Comparison of ENCODE assay signal across 21 mouse cellular contexts in genomic region chr11:83383532-83383887, GRCm38 (mm10). TPM values are rescaled to one million over a fixed set of nuclear protein-coding genes. Genes with fewer than 3 reads are reported as not detected.
DNase-seq lines count a peak whose midpoint lies in the region; ATAC-seq and TF ChIP-seq lines count a peak whose summit lies in the region.
"Had no signal": no experiment of that assay in that cellular context is flagged by ENCODE, and none has a peak within 500 bp of the region (broad histone marks: within the 10 kb centered on the region; RNA-seq: fewer than 3 reads in every experiment).

No protein-coding gene starts in this region.

- peaks cover 22% of the 10 kb centered on the region for H3K36me3 ChIP-seq in forebrain, embryonic 13.5 days (ENCODE audit: poor library complexity, severe bottlenecking)
- no peaks in the 10 kb centered on the region for H3K36me3 ChIP-seq in forebrain, embryonic 11.5 days (ENCODE audit: control insufficient read depth, insufficient read depth, low read length)
- H3K36me3 ChIP-seq in midbrain, embryonic 13.5 days: peaks cover 17% of the 10 kb centered on the region
- peaks cover 6% of the 10 kb centered on the region; the same call in 1 of the 2 replicates for H3K36me3 ChIP-seq in midbrain, embryonic 16.5 days (ENCODE audit: control insufficient read depth, insufficient read depth, low read length)
- 0 out of 2 replicates have a peak, but pooled peaks cover 4% of the 10 kb centered on the region for H3K36me3 ChIP-seq in forebrain, embryonic 15.5 days
- H3K36me3 ChIP-seq: intestine, embryonic 15.5 days had no signal

- no peak for TF ChIP-seq POLR2A in olfactory bulb, adult 2 months (IDR thresholded peaks at IDR 0.05; ENCODE audit: insufficient read depth, low read depth, low read length)

- H3K4me2 ChIP-seq in forebrain, embryonic 13.5 days: no peak overlapping the region
- H3K4me2 ChIP-seq in forebrain, embryonic 11.5 days (ENCODE audit: low read depth, low read length, severe bottlenecking): no peak overlapping the region
- no peak overlapping the region for H3K4me2 ChIP-seq in midbrain, embryonic 13.5 days (replicated peaks)
- no peak overlapping the region for H3K4me2 ChIP-seq in midbrain, embryonic 16.5 days (ENCODE audit: low read length)
- no peak overlapping the region for H3K4me2 ChIP-seq in forebrain, embryonic 15.5 days (replicated peaks)
- H3K4me2 ChIP-seq: embryonic facial prominence, embryonic 13.5 days; hindbrain, embryonic 14.5 days; intestine, embryonic 15.5 days had no signal

- no peak for DNase-seq in forebrain, embryonic 11.5 days (ENCODE audit: low spot score)
- no peak for DNase-seq in left cerebral cortex, postnatal 25 days (ENCODE audit: low spot score in 2 of 2)
- DNase-seq: adrenal gland, postnatal 10 days; cerebellum, adult 11-12 months; cerebellum, adult 9-10 months; cerebellum, postnatal 25 days; gastrocnemius, postnatal 14 days; heart, postnatal 10 days; heart, postnatal 4 days had no signal

- no peak for TF ChIP-seq CTCF in olfactory bulb, adult 2 months (IDR thresholded peaks at IDR 0.05; ENCODE audit: insufficient read depth, low read depth, low read length)

- intact Hi-C loops in left cerebral cortex, postnatal 25 days (cut with DNase I): no loop called here

- WGBS in forebrain, embryonic 13.5 days: 53% methylated on average over 1 of the region's 1 CpGs
- 79% methylated on average over 1 of the region's 1 CpGs for WGBS in forebrain, embryonic 11.5 days
- 76% methylated on average over 1 of the region's 1 CpGs for WGBS in midbrain, embryonic 13.5 days
- WGBS in midbrain, embryonic 16.5 days: 75% methylated on average over 1 of the region's 1 CpGs
- 56% methylated on average over 1 of the region's 1 CpGs for WGBS in forebrain, embryonic 15.5 days
- WGBS in olfactory bulb, adult 2 months: 28% methylated on average over 1 of the region's 1 CpGs

- H3K9me3 ChIP-seq in forebrain, embryonic 13.5 days (replicated peaks): no peaks in the 10 kb centered on the region
- no peaks in the 10 kb centered on the region for H3K9me3 ChIP-seq in forebrain, embryonic 11.5 days (ENCODE audit: control insufficient read depth, low read length)
- no peaks in the 10 kb centered on the region for H3K9me3 ChIP-seq in midbrain, embryonic 13.5 days
- no peaks in the 10 kb centered on the region for H3K9me3 ChIP-seq in midbrain, embryonic 16.5 days (replicated peaks; ENCODE audit: control insufficient read depth, low read length, poor library complexity, severe bottlenecking)
- H3K9me3 ChIP-seq in forebrain, embryonic 15.5 days: no peaks in the 10 kb centered on the region
- H3K9me3 ChIP-seq: embryonic facial prominence, embryonic 13.5 days; intestine, embryonic 15.5 days had no signal

- no peak overlapping the region for H3K9ac ChIP-seq in forebrain, embryonic 13.5 days
- no peak overlapping the region for H3K9ac ChIP-seq in forebrain, embryonic 11.5 days (ENCODE audit: low read length)
- no peak overlapping the region for H3K9ac ChIP-seq in midbrain, embryonic 13.5 days (replicated peaks)
- no peak overlapping the region for H3K9ac ChIP-seq in midbrain, embryonic 16.5 days (ENCODE audit: low read depth, low read length)
- H3K9ac ChIP-seq in forebrain, embryonic 15.5 days (replicated peaks): no peak overlapping the region
- H3K9ac ChIP-seq: embryonic facial prominence, embryonic 13.5 days; hindbrain, embryonic 14.5 days; intestine, embryonic 15.5 days had no signal

- H3K4me3 ChIP-seq in forebrain, embryonic 13.5 days: no peak overlapping the region
- no peak overlapping the region for H3K4me3 ChIP-seq in forebrain, embryonic 11.5 days (ENCODE audit: low read depth, low read length)
- H3K4me3 ChIP-seq in midbrain, embryonic 13.5 days (replicated peaks): no peak overlapping the region
- H3K4me3 ChIP-seq in midbrain, embryonic 16.5 days (ENCODE audit: low read depth, low read length): no peak overlapping the region
- no peak overlapping the region for H3K4me3 ChIP-seq in forebrain, embryonic 15.5 days
- H3K4me3 ChIP-seq in olfactory bulb, adult 2 months (ENCODE audit: insufficient read depth, low read depth, low read length): no peak overlapping the region
- H3K4me3 ChIP-seq: embryonic facial prominence, embryonic 13.5 days; intestine, embryonic 15.5 days had no signal

- no peak for ATAC-seq in forebrain, embryonic 13.5 days
- ATAC-seq in forebrain, embryonic 11.5 days (replicated peaks; ENCODE audit: low FRiP score): no peak
- no peak for ATAC-seq in midbrain, embryonic 13.5 days
- no peak for ATAC-seq in midbrain, embryonic 16.5 days
- no peak for ATAC-seq in forebrain, embryonic 15.5 days (replicated peaks)
- ATAC-seq: intestine, embryonic 15.5 days had no signal

- peaks cover 25% of the 10 kb centered on the region for H3K4me1 ChIP-seq in forebrain, embryonic 13.5 days
- 0 out of 2 replicates have a peak, but pooled peaks cover 3% of the 10 kb centered on the region for H3K4me1 ChIP-seq in forebrain, embryonic 11.5 days (replicated peaks; ENCODE audit: control insufficient read depth, insufficient read depth, low read length)
- H3K4me1 ChIP-seq in midbrain, embryonic 13.5 days (replicated peaks): peaks cover 14% of the 10 kb centered on the region
- 0 out of 2 replicates have a peak, but pooled peaks cover 2% of the 10 kb centered on the region for H3K4me1 ChIP-seq in midbrain, embryonic 16.5 days (ENCODE audit: control insufficient read depth, insufficient read depth, low read length)
- peaks cover 15% of the 10 kb centered on the region for H3K4me1 ChIP-seq in forebrain, embryonic 15.5 days
- peaks cover 19% of the 10 kb centered on the region for H3K4me1 ChIP-seq in olfactory bulb, adult 2 months (ENCODE audit: control insufficient read depth, insufficient read depth, low read length)
- H3K4me1 ChIP-seq: embryonic facial prominence, embryonic 13.5 days; intestine, embryonic 15.5 days had no signal

- no peaks in the 10 kb centered on the region for H3K27me3 ChIP-seq in forebrain, embryonic 13.5 days
- no peaks in the 10 kb centered on the region for H3K27me3 ChIP-seq in forebrain, embryonic 11.5 days (ENCODE audit: control insufficient read depth, insufficient read depth, low read length)
- no peaks in the 10 kb centered on the region for H3K27me3 ChIP-seq in midbrain, embryonic 13.5 days
- no peaks in the 10 kb centered on the region for H3K27me3 ChIP-seq in midbrain, embryonic 16.5 days (ENCODE audit: control insufficient read depth, insufficient read depth, low read depth, low read length)
- H3K27me3 ChIP-seq in forebrain, embryonic 15.5 days: no peaks in the 10 kb centered on the region
- H3K27me3 ChIP-seq: embryonic facial prominence, embryonic 13.5 days; intestine, embryonic 15.5 days had no signal

- H3K27ac ChIP-seq in forebrain, embryonic 13.5 days: peak overlapping the region; percentile 55
- H3K27ac ChIP-seq in forebrain, embryonic 11.5 days (ENCODE audit: low read depth, low read length): no peak overlapping the region
- H3K27ac ChIP-seq in midbrain, embryonic 13.5 days: peak overlapping the region; percentile 68
- H3K27ac ChIP-seq in midbrain, embryonic 16.5 days (ENCODE audit: low read length): no peak overlapping the region
- peak overlapping the region; percentile 70 for H3K27ac ChIP-seq in forebrain, embryonic 15.5 days (replicated peaks)
- H3K27ac ChIP-seq in olfactory bulb, adult 2 months (ENCODE audit: insufficient read depth, low read depth, low read length): peak overlapping the region; percentile 88
- H3K27ac ChIP-seq: embryonic facial prominence, embryonic 13.5 days; hindbrain, embryonic 14.5 days; intestine, embryonic 15.5 days had no signal

RNA-seq across cellular contexts. Expression of gene Rasl10b, which starts 25.4 kb away (rescaled TPM):
- 6.5 and 9.9 TPM in 2 replicates for polyA plus RNA-seq in forebrain, embryonic 13.5 days (2015; fragmentation: Nextera tagmentation; extraction: Ambion mirVana)
- polyA plus RNA-seq in forebrain, embryonic 11.5 days (2014; fragmentation: Nextera tagmentation; extraction: Ambion mirVana): 4.1 and 4.6 TPM in 2 replicates
- 12.0 and 21.1 TPM in 2 replicates for polyA plus RNA-seq in midbrain, embryonic 13.5 days (2015; fragmentation: Nextera tagmentation; extraction: Ambion mirVana)
- 32.9 and 38.2 TPM in 2 replicates for polyA plus RNA-seq in midbrain, embryonic 16.5 days (2015; fragmentation: Nextera tagmentation; extraction: Ambion mirVana)
- polyA plus RNA-seq in forebrain, embryonic 15.5 days (2015; fragmentation: Nextera tagmentation; extraction: Ambion mirVana): 27.2 and 29.6 TPM in 2 replicates
- polyA plus RNA-seq in olfactory bulb, adult 2 months (2012; ENCODE audit: insufficient read depth, insufficient read length, low replicate concordance, missing spikeins): 96.6 TPM in 1 of 2 replicates, not detected in the other
- 100 to 1,000 TPM; 258 to 277 TPM for total RNA-seq in left cerebral cortex, postnatal 25 days (2021)
- total RNA-seq: MEL had no signal

RNA-seq across cellular contexts. Expression of gene Gas2l2, which starts 45.7 kb away (rescaled TPM):
- 0.21 and 0.30 TPM in 2 replicates for polyA plus RNA-seq in forebrain, embryonic 13.5 days (2015; fragmentation: Nextera tagmentation; extraction: Ambion mirVana)
- not detected in 2 replicates for polyA plus RNA-seq in forebrain, embryonic 11.5 days (2014; fragmentation: Nextera tagmentation; extraction: Ambion mirVana)
- 0.17 and 0.23 TPM in 2 replicates for polyA plus RNA-seq in midbrain, embryonic 13.5 days (2015; fragmentation: Nextera tagmentation; extraction: Ambion mirVana)
- polyA plus RNA-seq in midbrain, embryonic 16.5 days (2015; fragmentation: Nextera tagmentation; extraction: Ambion mirVana): 0.44 and 0.61 TPM in 2 replicates
- 0.69 and 0.80 TPM in 2 replicates for polyA plus RNA-seq in forebrain, embryonic 15.5 days (2015; fragmentation: Nextera tagmentation; extraction: Ambion mirVana)
- not detected in 2 replicates for polyA plus RNA-seq in olfactory bulb, adult 2 months (2012; ENCODE audit: insufficient read depth, insufficient read length, low replicate concordance, missing spikeins)
- total RNA-seq in left cerebral cortex, postnatal 25 days (2021): under 1 TPM in 1 of 2 experiments, not detected in 1; 0.18 TPM
- total RNA-seq: adrenal gland, postnatal 10 days; gastrocnemius, adult 18-20 months; gastrocnemius, postnatal 14 days; heart, postnatal 10 days; heart, postnatal 4 days; MEL had no signal
- polyA plus RNA-seq: C2C12; heart, embryonic 14.5 days had no signal

RNA-seq across cellular contexts. Expression of gene 1700020L24Rik, which starts 54.0 kb away (rescaled TPM):
- not detected in 2 replicates for polyA plus RNA-seq in forebrain, embryonic 13.5 days (2015; fragmentation: Nextera tagmentation; extraction: Ambion mirVana)
- polyA plus RNA-seq in forebrain, embryonic 11.5 days (2014; fragmentation: Nextera tagmentation; extraction: Ambion mirVana): 0.29 and 0.68 TPM in 2 replicates
- polyA plus RNA-seq in midbrain, embryonic 13.5 days (2015; fragmentation: Nextera tagmentation; extraction: Ambion mirVana): not detected in 2 replicates
- 0.57 and 0.64 TPM in 2 replicates for polyA plus RNA-seq in midbrain, embryonic 16.5 days (2015; fragmentation: Nextera tagmentation; extraction: Ambion mirVana)
- polyA plus RNA-seq in forebrain, embryonic 15.5 days (2015; fragmentation: Nextera tagmentation; extraction: Ambion mirVana): 0.22 and 0.36 TPM in 2 replicates
- polyA plus RNA-seq in olfactory bulb, adult 2 months (2012; ENCODE audit: insufficient read depth, insufficient read length, low replicate concordance, missing spikeins): not detected in 2 replicates
- total RNA-seq in left cerebral cortex, postnatal 25 days (2021): not detected
- total RNA-seq: gastrocnemius, adult 18-20 months; gastrocnemius, postnatal 14 days; heart, postnatal 10 days; MEL had no signal

Comparison
In these comparisons a context has a peak if more than half of its experiments do, and no peak if none do; other contexts are left out.
1. H3K27ac ChIP-seq: peak in forebrain, embryonic 13.5 days (single experiment), midbrain, embryonic 13.5 days (single experiment), forebrain, embryonic 15.5 days (single experiment) and olfactory bulb, adult 2 months (single experiment); none in forebrain, embryonic 11.5 days (single experiment) and midbrain, embryonic 16.5 days (single experiment).